Mouse (Mus musculus): Measurements from ENCODE around the gene Fabp6.

Gene Fabp6

GRCm38 (mm10) chr11:43604207-43604606 lies 2.9 kb upstream of the Fabp6 start:
- intact Hi-C loops (cut with DNase I) = no loop called here

DNA sequence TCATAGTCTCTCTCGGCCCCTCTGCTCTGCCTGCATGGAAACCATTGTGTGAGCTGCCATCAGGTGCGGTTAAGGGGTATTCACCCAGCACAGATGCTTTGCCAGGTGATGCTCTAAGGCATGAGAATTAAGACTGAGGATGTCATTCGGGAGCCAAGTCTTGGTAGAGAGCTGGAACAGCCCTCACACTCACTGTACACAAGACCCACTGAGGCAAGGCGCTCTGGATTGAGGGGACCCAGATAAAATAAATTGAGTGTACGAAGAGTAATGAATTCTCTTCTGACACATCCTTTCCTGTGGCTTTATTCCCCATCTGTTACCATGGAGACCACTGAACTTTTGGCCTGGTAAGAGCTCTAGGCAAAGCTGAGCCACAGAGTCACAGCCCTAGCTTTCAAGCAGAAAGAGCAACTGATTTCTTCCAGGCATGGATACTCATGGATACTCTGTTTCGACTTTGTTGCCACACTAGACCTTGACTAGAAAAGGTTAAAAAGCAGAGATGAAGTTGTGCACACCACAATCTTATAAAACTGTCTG lies 11.7 kb downstream of the Fabp6 start:
- intact Hi-C loops (cut with DNase I) = no loop called here

DNA sequence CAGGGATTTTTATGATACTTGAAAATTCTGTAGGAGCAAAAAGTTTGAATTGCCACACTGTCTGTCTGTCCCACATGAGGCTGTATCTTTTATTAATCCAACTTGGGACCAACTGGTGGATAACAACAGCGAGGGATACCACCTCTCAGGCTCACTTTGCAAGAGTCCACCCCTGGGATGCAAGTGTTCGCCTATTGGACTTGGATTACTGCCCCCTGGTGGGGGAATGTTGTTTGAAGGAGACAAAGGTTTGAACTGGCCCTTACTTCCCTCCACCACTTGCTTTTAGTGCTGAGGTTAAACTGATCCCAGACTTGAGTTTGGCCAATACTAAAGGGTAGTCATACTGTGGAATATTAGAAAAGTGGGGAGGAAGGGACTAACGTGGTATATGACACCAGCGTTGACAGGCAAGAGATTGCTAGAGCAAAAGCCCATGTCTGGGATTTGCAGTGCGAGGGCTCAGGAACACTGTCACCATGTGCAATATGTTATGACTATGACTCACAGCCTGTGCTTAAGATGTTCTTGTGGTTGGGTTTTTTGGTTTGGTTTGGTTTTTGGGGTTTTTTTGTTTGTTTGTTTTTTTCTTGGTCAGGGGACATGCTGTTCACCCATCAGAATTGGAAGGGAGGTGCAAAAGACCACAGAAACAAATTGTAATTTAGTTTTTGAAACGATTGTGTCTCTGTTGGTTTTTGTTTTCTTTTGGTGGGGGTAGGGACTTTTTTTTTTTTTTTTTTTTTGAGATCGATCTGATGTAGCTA lies 14.8 kb downstream of the Fabp6 start, which contains the start of gene 4933415A04Rik:
Gene 4933415A04Rik (plus strand): TSS at position 717 of the 767 bp plus-strand sequence.
- intact Hi-C loops (cut with DNase I) = loop anchor here (2.0 kb wide), 1 partner anchor 92 kb away; no protein-coding TSS in a partner anchor

- intact Hi-C loops (cut with DNase I) = loop anchor here (2.0 kb wide), 1 partner anchor 91 kb away; no protein-coding TSS in a partner anchor
These were observed 15.9 kb downstream of the Fabp6 start for GRCm38 (mm10) chr11:43585211-43586005.

GRCm38 (mm10) chr11:43577713-43578478 lies 23.4 kb downstream of the Fabp6 start:
- intact Hi-C loops (cut with DNase I) = no loop called here

DNA sequence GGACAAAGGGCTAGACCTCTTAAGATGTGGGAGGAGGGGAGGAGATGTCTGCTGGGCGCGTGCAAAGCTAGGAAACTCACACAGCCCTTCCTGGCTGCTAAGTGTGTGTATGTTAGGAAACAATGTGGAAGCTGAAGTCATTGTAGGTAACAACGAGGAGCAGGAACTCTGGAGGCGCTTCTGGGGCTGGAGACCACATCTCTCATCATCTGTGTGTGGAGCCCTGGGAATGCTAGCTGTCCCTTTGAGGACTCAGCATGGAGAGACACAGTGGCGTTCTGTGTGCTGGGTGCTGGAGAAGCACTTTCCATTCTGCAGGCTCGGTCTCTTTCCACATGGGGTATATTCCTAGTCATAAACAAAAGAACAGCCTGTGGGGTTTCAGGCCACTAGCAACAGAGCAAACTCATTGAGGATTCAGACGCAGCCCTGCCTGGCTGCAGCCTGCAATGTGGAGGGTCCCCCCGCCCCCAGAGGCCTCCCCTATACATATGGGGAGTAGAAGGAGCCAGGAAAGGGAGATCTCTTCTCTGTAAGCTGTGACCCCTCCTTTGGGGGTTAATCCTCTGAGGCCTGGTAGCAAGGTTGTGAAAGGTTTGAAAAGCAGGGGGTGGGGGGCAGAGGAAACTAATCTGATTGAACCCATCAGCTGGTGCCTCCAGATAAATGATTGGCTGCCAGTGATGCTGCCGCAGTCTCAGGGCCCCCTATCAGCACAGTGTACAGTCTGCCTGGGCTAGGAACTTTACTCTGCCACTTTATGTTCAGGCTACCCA lies 25.8 kb downstream of the Fabp6 start:
- intact Hi-C loops (cut with DNase I) = no loop called here

DNA sequence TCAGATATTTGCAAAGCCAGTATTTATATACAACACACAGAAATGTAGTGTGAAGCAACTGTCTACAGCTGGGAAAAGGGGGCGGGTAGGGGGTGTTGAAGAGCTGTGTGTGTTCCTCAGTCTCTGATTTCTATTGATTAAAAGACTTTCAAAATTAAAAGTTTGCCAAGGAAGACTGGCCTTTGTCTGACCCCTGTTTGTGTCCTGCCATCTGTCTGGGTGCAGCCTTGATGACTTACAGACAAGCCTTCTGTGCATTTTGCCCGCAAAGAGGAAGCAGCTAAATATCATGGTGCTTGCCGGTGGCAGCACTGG lies 26.3 kb downstream of the Fabp6 start:
- intact Hi-C loops (cut with DNase I) = no loop called here

- intact Hi-C loops (cut with DNase I) = no loop called here
These were observed 31.7 kb downstream of the Fabp6 start for GRCm38 (mm10) chr11:43569595-43569994.

- intact Hi-C loops (cut with DNase I) = no loop called here
These were observed 32.2 kb downstream of the Fabp6 start for GRCm38 (mm10) chr11:43569188-43569587.

DNA sequence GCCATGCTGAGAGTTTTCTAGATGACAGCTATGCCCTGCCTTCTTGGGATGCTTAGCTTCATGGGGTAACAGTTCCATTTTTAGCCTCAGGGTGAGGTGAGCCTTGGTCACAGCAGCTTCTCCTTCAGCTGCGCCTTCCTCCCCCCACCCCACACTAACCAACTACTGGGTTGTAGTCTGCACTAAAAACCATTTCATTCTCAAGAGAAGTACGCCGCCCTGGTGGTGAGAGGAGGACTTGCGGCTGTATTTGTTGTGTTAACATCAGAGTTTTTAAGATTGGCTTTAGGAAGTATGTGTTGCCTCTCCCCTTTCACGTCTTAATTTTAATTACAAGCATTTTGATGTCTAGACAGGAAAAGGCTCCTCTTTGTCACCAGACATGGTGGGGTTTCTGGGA lies 33.1 kb downstream of the Fabp6 start:
- intact Hi-C loops (cut with DNase I) = no loop called here

GRCm38 (mm10) chr11:43566696-43567095 lies 34.6 kb downstream of the Fabp6 start:
- intact Hi-C loops (cut with DNase I) = no loop called here

- intact Hi-C loops (cut with DNase I) = no loop called here
These were observed 35.5 kb downstream of the Fabp6 start for GRCm38 (mm10) chr11:43565852-43566251.

DNA sequence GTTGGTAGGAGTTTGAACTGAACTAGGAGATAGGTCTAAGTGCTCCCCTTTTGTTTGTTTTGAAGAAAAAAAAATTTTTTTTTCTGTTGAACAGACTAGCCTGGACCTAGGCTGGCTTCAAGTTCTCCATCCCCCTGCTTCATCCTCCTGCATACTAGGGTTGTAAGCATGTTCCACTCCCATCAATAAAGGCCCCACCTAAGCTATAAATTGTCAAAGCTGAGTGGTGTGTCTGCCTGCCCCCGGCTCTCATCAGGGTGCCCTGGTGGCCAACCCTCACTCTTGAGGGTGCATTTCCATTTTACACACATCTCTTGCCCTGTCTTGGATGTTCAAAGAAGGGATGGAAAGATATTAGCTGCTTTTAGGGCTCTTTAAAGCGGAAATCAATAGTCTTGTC lies 35.9 kb downstream of the Fabp6 start:
- intact Hi-C loops (cut with DNase I) = no loop called here

- intact Hi-C loops (cut with DNase I) = no loop called here
These were observed 37.6 kb downstream of the Fabp6 start for GRCm38 (mm10) chr11:43563654-43564244.

- intact Hi-C loops (cut with DNase I) = loop anchor here (10.0 kb wide), 1 partner anchor 65 kb away; no protein-coding TSS in a partner anchor
These were observed 41.6 kb downstream of the Fabp6 start for GRCm38 (mm10) chr11:43559515-43560292.

DNA sequence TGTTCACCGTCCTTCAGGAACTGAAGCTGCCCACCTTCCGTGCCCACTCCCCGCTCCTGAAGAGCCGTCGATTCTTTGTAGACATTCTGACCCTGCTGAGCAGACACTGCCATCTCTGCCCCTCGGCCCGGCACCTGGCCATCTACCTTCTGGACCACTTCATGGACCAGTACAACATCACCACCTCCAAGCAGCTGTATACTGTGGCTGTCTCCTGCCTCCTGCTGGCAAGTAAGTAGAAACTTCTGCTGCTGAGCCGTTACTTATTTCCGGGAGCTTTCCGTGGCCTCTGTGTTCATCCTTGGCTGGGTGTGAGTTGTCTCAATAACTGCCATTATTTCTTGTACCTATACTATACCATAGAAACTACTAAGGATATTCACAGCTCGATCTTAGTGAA lies 44.8 kb downstream of the Fabp6 start:
- intact Hi-C loops (cut with DNase I) = loop anchor here (10.0 kb wide), 1 partner anchor 62 kb away; no protein-coding TSS in a partner anchor

- intact Hi-C loops (cut with DNase I) = loop anchor here (10.0 kb wide), 1 partner anchor 58 kb away; no protein-coding TSS in a partner anchor
These were observed 48.7 kb downstream of the Fabp6 start for GRCm38 (mm10) chr11:43552675-43553074.

- intact Hi-C loops (cut with DNase I) = loop anchor here (10.0 kb wide), 1 partner anchor 57 kb away; no protein-coding TSS in a partner anchor
These were observed 49.6 kb downstream of the Fabp6 start for GRCm38 (mm10) chr11:43551756-43552155.

- intact Hi-C loops (cut with DNase I) = loop anchor here (10.0 kb wide), 1 partner anchor 55 kb away; no protein-coding TSS in a partner anchor
These were observed 51.6 kb downstream of the Fabp6 start for GRCm38 (mm10) chr11:43549701-43550100.
